Mouse (Mus musculus) CH12F3 (cell line): ENCODE data around the gene Enthd1.

Experiments used
- in situ Hi-C: fragments of 300-500 bp; cut with MboI; formaldehyde crosslinking; loops from 2 replicates; pipeline ENCODE4 v1.14.3; 2020; ENCODE audit warnings: low sequenced_read_pairs

The Enthd1 gene

DNA sequence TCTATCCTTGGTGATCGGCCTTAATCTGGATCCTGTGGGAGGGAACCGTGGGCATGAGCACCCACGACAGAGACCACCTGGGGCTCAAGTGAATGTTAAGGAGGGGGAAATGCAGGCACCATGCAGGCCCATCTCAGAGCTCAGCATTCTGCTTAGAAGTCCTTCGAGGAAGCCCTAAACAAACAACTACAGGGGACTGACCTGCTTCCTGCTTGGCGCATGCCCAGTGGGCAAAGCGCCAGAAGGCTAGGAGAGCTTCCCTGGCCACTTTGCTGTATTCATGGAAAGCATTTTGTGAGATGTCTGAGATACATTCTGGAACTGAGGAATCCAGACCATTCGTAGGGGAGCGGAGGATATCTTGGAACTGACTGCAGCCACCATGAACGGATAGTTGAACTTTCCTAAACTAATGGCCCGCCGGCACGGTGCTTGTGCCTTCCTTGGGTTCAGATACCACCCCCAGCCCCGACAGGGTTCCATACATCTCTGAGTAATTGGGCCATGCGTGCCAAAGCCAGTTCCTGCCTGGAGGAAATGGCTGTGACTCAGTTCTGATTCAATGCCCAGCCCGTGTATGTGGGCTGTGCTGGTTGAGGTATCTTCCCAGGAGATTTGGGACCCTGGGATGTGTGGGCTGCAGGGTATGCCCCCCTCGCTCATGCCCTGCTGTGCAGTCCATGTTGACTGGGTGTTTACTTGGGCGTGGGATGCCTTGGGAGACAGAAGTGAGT lies 150.8 kb downstream of the Enthd1 start:
- in situ Hi-C loops = no loop called here

DNA sequence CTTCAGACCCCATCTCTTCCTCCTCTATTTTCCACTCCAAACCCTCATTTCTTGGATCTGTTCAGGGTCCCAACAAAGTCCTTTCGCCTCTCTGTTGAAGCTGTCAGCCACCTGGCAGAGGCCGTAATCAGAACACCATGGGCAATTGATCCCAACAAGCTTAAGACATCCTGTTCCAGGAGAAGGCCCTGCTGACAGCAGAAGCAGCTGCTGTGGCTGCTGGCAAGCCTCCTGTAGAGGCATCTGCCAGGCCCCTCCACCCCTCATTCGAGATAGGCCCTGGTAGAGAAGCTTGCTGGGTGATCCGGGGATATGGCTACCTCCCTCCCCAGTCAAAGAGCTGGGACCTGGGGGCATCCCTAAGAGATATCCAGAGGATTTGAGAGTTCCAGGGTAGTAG lies 151.9 kb downstream of the Enthd1 start:
- in situ Hi-C loops = no loop called here

DNA sequence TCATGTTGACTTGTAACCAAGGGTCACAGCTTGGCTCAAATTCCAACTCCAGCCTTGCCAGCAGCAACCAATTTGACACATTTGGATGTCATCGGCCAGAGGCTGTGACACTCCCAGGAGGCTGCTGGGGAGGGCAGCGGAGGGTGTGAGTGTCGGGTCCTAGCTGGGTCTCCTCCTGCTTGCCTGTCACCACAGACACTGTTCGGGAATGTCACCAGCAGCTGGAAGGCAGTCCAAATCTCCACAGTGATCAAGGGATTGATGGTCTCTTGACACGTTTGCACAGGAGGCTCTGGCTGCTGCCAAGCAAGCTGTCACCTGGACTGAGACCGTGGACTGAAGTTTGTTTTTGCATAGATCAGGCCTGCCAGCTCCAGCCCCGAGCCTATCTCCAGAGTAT lies 154.3 kb downstream of the Enthd1 start:
- in situ Hi-C loops = no loop called here

DNA sequence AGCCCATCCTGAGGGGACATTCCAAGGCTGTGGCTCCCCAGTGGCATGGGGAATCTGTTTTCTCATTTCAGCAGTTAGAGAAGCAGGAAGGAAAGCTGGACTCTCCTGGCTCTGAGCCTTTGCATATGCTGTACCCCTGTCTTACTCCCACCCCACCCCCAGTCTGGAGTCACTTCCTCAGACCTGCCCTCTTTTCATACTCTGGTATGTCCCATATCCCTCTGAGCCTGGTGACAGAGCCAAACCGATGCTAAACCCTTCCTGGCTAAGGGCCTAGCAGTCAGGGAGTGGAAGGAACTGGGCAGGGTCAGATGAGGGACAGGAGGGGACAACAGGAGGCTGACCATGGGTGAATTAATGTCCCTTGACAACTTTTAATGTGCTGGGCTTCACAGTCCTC lies 157.1 kb downstream of the Enthd1 start:
- in situ Hi-C loops = no loop called here
